Mouse (Mus musculus) forebrain, embryonic 16.5 days (tissue): ENCODE measurements at regions not wholly inside any gene's neighbourhood (a gene's known extent, or its start where the extent isn't known, plus 50 kb on each side); places are given as distances from the start of the nearest gene placed in this dataset.

Source experiments
- ATAC-seq: fragments of 200-750 bp; cut with Nextera tagmentation; 2 replicates; pipeline ENCODE4 v1.8.0; 2017; ENCODE audit warnings: mild to moderate bottlenecking, moderate library complexity
- H3K27ac ChIP-seq: fragments of 300-500 bp; sonication (generic); 2 replicates; pipeline ENCODE4 v1.5.1; 2014; ENCODE audit warnings: low read length, control low read depth
- H3K27me3 ChIP-seq: fragments of 300-500 bp; sonication (generic); replicated peaks from 2 replicates; pipeline ENCODE4 v1.6.1; 2014; ENCODE audit warnings: low read length; ENCODE audit not compliant: control insufficient read depth, insufficient read depth
- H3K36me3 ChIP-seq: fragments of 300-500 bp; sonication (generic); 2 replicates; pipeline ENCODE4 v1.6.1; 2014; ENCODE audit not compliant: control insufficient read depth, insufficient read depth
- H3K4me1 ChIP-seq: fragments of 300-500 bp; sonication (generic); replicated peaks from 2 replicates; pipeline ENCODE4 v1.6.1; 2014; ENCODE audit warnings: low read length; ENCODE audit not compliant: control insufficient read depth, insufficient read depth
- H3K4me2 ChIP-seq: fragments of 300-500 bp; sonication (generic); 2 replicates; pipeline ENCODE4 v1.6.1; 2014; ENCODE audit warnings: mild to moderate bottlenecking, low read length, control low read depth
- H3K4me3 ChIP-seq: fragments of 300-500 bp; sonication (generic); replicated peaks from 2 replicates; pipeline ENCODE4 v1.5.1; 2014; ENCODE audit warnings: mild to moderate bottlenecking, low read length, control low read depth
- H3K9ac ChIP-seq: fragments of 300-500 bp; sonication (generic); replicated peaks from 2 replicates; pipeline ENCODE4 v1.6.1; 2014; ENCODE audit warnings: low read depth, low read length, control low read depth
- H3K9me3 ChIP-seq: fragments of 300-500 bp; sonication (generic); 2 replicates; pipeline ENCODE4 v1.6.1; 2016; ENCODE audit warnings: low read length; ENCODE audit not compliant: control insufficient read depth
- WGBS: fragments of 180-500 bp; shearing (Covaris S2); extraction: QIAGEN DNeasy Blood & Tissue Kit; methylation state at CpG from one replicate; pipeline ENCODE4 v1.1.7; 2014; 5-methylcytosine and 5-hydroxymethylcytosine counted together

DNA sequence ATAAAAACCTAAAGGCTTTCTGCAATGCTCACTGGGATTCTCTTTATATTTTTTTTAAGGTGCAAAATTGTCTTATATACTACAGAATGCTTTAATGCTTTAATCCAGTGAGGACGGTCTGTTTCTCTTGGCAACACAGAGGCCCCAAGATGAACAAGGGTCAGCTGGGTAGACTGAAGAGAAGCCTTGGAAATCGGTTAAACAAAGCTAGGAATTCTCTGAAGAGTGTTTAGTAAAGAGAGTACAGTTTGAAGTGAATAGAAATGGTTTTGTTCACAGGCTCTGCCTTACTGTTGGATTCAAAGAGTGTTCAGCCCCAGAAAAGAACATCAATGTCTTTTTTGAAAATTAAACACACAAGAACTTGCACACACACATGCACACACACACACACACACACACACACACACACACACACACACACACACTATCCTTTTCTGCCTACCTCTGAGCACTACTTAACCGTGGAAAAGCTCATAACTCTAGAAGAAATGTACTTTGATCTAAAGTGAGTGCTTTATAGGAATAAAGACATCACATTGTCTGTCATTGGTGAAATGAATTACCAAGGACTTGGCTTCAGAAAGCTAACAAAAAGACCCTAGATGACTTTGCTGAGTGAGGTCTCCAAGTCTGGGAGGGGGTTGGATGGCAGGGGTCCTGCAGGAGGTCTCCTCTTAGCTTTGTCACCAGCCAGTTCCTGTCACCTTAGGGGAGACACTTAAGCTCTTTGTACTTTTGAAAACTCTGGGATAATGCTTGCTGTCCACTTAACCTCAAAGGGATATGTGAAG, 201.5 kb downstream of the Cd47 start:
- no peak overlapping the region for H3K9ac ChIP-seq
- no peak overlapping the region for H3K27ac ChIP-seq
- no peaks in the 10 kb centered on the region for H3K27me3 ChIP-seq
- no peaks in the 10 kb centered on the region for H3K4me1 ChIP-seq
- no peaks in the 10 kb centered on the region for H3K36me3 ChIP-seq
- H3K4me2 ChIP-seq = no peak overlapping the region
- H3K4me3 ChIP-seq = no peak overlapping the region
- H3K9me3 ChIP-seq = no peaks in the 10 kb centered on the region
- WGBS = 20% methylated on average over 3 of the region's 3 CpGs
- no peak for ATAC-seq

DNA sequence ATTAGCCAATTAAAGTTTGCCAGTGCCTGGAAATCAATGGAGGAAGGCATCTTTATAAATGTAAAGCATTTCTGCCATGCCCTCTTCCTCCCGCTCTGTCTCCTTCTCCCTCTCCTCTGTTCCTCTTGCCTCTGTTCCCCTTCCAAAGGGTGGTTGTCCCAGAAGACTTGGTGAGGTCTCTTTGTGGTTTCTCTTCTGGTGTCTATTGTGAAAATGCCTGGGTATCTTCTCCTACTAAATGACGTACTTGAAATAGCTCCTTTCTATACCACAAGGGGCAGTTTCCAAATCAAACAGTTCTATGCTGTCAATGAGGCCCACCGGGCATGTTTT, 202.1 kb downstream of the Cd47 start:
- Histone ChIP-seq H3K4me1 (no peaks in the 10 kb centered on the region), H3K9me3 (no peaks in the 10 kb centered on the region), H3K9ac (no peak overlapping the region), H3K36me3 (no peaks in the 10 kb centered on the region), H3K27ac (no peak overlapping the region), H3K4me2 (no peak overlapping the region), H3K27me3 (no peaks in the 10 kb centered on the region), H3K4me3 (no peak overlapping the region)
- no peak for ATAC-seq
- WGBS = 54% methylated on average over 3 of the region's 3 CpGs

DNA sequence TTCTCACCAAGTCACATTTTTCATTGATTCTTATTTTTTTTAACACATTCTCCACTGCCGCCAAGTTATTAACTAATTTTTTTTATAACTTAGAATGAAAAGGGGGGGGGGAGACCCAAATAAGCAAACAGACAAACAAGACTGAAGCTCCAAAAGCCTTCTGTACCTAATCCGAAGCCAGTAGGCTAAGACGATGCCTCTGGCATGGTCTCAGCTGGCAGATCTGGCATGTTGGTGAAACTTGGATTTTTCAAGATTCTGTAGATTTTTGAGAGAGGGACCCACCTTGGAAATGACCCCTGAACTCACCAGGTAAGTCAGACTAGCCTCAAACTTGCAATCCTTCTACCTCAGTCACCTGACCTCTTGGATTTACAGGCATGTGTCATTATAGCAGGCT, 208.7 kb downstream of the Cd47 start:
- WGBS = 67% methylated on average over 3 of the region's 3 CpGs
- Histone ChIP-seq H3K27me3 (no peaks in the 10 kb centered on the region), H3K27ac (no peak overlapping the region), H3K4me1 (peaks cover 10% of the 10 kb centered on the region), H3K9me3 (no peaks in the 10 kb centered on the region), H3K9ac (no peak overlapping the region), H3K4me2 (no peak overlapping the region), H3K4me3 (no peak overlapping the region), H3K36me3 (no peaks in the 10 kb centered on the region)
- ATAC-seq = 0 out of 2 replicates have a peak, but pooled peaks have one; percentile 44

DNA sequence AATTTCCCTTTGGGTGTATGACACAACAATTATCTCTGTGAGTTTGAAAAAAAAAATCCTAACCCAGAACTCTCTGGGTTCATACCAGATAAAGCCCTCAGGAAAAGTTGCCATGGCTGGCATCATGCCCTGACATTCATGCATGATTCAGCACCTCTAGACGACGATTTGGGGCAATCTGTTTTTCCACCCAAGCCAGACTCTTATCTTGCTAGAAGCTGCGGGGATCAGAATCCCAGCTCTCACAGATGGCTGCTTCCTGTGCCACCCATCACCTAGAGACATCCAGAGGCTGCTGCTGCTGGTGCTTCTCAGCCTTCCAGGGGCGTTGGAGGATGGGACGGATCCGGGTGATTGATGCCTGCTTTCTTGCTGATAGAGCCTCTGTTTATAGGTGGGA, 209.2 kb downstream of the Cd47 start:
- Histone ChIP-seq H3K4me2 (no peak overlapping the region), H3K9ac (no peak overlapping the region), H3K9me3 (no peaks in the 10 kb centered on the region), H3K27me3 (no peaks in the 10 kb centered on the region), H3K27ac (no peak overlapping the region), H3K36me3 (no peaks in the 10 kb centered on the region), H3K4me3 (no peak overlapping the region), H3K4me1 (peaks cover 10% of the 10 kb centered on the region)
- ATAC-seq = peak; percentile 89
- WGBS = 41% methylated on average over 6 of the region's 6 CpGs

DNA sequence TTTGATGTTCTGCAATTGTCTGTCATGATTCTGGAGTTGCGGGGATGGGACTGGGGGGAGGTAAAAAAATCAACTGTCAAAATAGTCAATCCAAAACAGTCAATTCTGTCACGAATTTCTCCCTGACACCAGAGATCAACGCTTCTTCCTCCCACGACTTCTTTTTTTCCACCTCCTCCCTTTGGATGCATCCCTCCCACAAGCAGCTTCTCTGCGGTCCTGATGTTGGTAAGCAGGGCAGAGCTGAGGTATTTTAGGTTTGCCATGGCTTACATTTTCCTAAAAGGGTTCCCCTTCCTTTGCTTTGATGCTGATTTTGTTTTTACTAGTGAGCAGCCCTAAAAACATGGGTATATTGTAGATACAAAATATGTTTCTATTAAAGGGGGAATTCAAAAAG, 209.7 kb downstream of the Cd47 start:
- 79% methylated on average over 5 of the region's 5 CpGs for WGBS
- H3K27ac ChIP-seq = no peak overlapping the region
- ATAC-seq = 0 out of 2 replicates have a peak, but pooled peaks have one; percentile 23

DNA sequence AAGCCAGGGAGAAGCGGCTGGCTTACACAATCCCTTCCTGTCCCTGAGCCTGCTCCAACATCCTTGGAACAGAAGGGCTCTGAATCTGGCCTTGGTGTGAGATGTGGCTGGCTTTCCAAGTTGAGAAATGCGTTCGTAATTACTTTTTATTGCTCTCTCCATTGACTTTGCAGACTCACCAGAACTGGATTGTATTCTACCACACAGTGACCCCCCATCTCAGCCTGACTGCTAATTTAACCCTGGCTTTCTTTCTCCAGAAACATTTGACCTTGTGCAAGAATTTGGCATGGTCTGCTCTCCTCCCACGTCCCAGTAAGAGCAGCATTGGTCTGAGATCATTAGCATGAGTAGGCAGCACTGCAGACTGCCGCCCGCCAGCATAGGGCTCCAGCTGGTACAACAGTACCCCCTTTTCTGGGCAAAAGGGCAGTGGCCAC, 210.2 kb downstream of the Cd47 start:
- Histone ChIP-seq H3K27me3 (no peaks in the 10 kb centered on the region), H3K36me3 (no peaks in the 10 kb centered on the region), H3K9ac (no peak overlapping the region), H3K9me3 (no peaks in the 10 kb centered on the region), H3K4me3 (no peak overlapping the region), H3K4me1 (peaks cover 10% of the 10 kb centered on the region), H3K4me2 (no peak overlapping the region), H3K27ac (no peak overlapping the region)
- WGBS = 60% methylated on average over 6 of the region's 6 CpGs
- ATAC-seq = peak; percentile 58; the same call in 1 of the 2 replicates

More for the DNA sequence above, 209.7 kb downstream of the Cd47 start:
- H3K9ac ChIP-seq = no peak overlapping the region
- H3K9me3 ChIP-seq = no peaks in the 10 kb centered on the region
- no peaks in the 10 kb centered on the region for H3K27me3 ChIP-seq
- H3K4me2 ChIP-seq = no peak overlapping the region
- no peak overlapping the region for H3K4me3 ChIP-seq
- no peaks in the 10 kb centered on the region for H3K36me3 ChIP-seq
- H3K4me1 ChIP-seq = peaks cover 10% of the 10 kb centered on the region

DNA sequence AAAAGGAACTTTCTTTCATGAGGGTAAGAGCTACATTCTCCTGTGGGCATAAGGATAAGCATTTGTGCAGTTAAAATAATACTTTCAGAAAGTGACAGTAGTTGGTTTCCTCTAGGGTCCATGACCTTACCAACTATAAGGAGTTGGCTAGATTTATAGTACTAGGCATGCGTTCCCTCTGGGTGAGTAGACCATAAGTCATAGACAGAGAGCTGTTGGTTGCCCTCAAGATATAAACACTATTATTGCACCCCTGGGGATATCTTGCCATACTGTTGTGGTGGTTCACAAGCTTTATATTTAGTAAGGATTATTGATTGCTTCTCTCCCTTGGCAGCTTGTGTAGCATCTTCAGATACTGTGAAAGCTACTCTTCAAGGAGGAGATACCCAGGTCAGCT, 223.6 kb downstream of the Cd47 start:
- no peaks in the 10 kb centered on the region for H3K36me3 ChIP-seq
- H3K9ac ChIP-seq = no peak overlapping the region
- no peak overlapping the region for H3K4me2 ChIP-seq
- H3K4me1 ChIP-seq = peaks cover 11% of the 10 kb centered on the region
- no peaks in the 10 kb centered on the region for H3K9me3 ChIP-seq
- H3K27me3 ChIP-seq = no peaks in the 10 kb centered on the region
- ATAC-seq = no peak
- 94% methylated on average over 1 of the region's 1 CpGs for WGBS
- no peak overlapping the region for H3K27ac ChIP-seq
- no peak overlapping the region for H3K4me3 ChIP-seq

GRCm38 (mm10) chr16:50026100-50026884, 226.0 kb downstream of the Cd47 start:
- 22% methylated on average over 3 of the region's 3 CpGs for WGBS
- Histone ChIP-seq H3K27me3 (no peaks in the 10 kb centered on the region), H3K36me3 (no peaks in the 10 kb centered on the region), H3K9me3 (no peaks in the 10 kb centered on the region), H3K4me3 (no peak overlapping the region), H3K9ac (no peak overlapping the region), H3K4me1 (peaks cover 11% of the 10 kb centered on the region), H3K4me2 (no peak overlapping the region), H3K27ac (no peak overlapping the region)
- peak; percentile 52 for ATAC-seq

DNA sequence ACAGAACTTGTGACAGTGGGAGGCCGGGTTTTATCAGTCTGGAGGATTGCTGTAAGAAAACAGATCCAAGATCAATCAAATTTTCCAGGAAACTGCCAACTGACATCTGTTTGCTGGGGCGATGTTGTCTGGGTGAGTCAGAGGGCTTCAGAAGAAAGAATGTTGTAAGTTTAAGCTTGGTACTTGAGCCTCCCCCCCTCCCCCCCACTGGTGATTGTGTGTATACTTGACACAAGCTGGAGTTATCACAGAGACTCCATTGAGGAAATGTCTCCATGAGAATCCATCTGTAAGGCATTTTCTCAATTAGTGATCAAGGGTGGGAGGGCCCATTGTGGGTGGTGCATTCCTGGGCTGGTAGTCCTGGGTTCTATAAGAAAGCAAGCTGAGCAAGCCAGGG, 226.9 kb downstream of the Cd47 start:
- ATAC-seq = no peak
- Histone ChIP-seq H3K4me2 (no peak overlapping the region), H3K36me3 (no peaks in the 10 kb centered on the region), H3K9me3 (no peaks in the 10 kb centered on the region), H3K27ac (no peak overlapping the region), H3K9ac (no peak overlapping the region), H3K4me3 (no peak overlapping the region), H3K27me3 (no peaks in the 10 kb centered on the region), H3K4me1 (peaks cover 11% of the 10 kb centered on the region)
- 24% methylated on average over 2 of the region's 2 CpGs for WGBS
